Comparison of ENCODE assay signal across 16 mouse cellular contexts in genomic region chr17:17600001-17600400, GRCm38 (mm10). TPM values are rescaled to one million over a fixed set of nuclear protein-coding genes. Genes with fewer than 3 reads are reported as not detected.
DNase-seq lines count a peak whose midpoint lies in the region; ATAC-seq and TF ChIP-seq lines count a peak whose summit lies in the region.
"Had no signal": no experiment of that assay in that cellular context is flagged by ENCODE, and none has a peak within 500 bp of the region (broad histone marks: within the 10 kb centered on the region; RNA-seq: fewer than 3 reads in every experiment).

No protein-coding gene starts in this region.

- no peaks in the 10 kb centered on the region for H3K27me3 ChIP-seq in limb, embryonic 14.5 days (ENCODE audit: control insufficient read depth, insufficient read depth, low read length)
- no peaks in the 10 kb centered on the region for H3K27me3 ChIP-seq in splenic B cell, adult 2 months (ENCODE audit: control insufficient read depth, insufficient read depth, low read length, poor library complexity, severe bottlenecking)
- H3K27me3 ChIP-seq: intestine, embryonic 15.5 days; midbrain, embryonic 12.5 days; neural tube, embryonic 13.5 days had no signal

- H3K4me2 ChIP-seq in limb, embryonic 14.5 days (replicated peaks; ENCODE audit: low read depth, low read length, severe bottlenecking), result no peak overlapping the region
- H3K4me2 ChIP-seq: intestine, embryonic 15.5 days; midbrain, embryonic 12.5 days; neural tube, embryonic 13.5 days had no signal

- no peak for ATAC-seq in limb, embryonic 14.5 days (ENCODE audit: low FRiP score, low read depth)
- ATAC-seq: intestine, embryonic 15.5 days had no signal

- TF ChIP-seq CTCF in gastrocnemius, adult 2 months (IDR thresholded peaks at IDR 0.05), result no peak

- H3K27ac ChIP-seq in gastrocnemius, adult 2 months, result peak overlapping the region; percentile 91
- 0 out of 2 replicates have a peak overlapping the region, but pooled peaks have one; percentile 26 for H3K27ac ChIP-seq in limb, embryonic 14.5 days (replicated peaks; ENCODE audit: low read depth, low read length)
- H3K27ac ChIP-seq: intestine, embryonic 15.5 days; liver, embryonic 14.5 days; midbrain, embryonic 12.5 days; neural tube, embryonic 13.5 days had no signal

- 57% methylated on average over 1 of the region's 1 CpGs for WGBS in limb, embryonic 14.5 days

- H3K4me1 ChIP-seq in limb, embryonic 14.5 days (ENCODE audit: control insufficient read depth, insufficient read depth, low read length), result peaks cover 19% of the 10 kb centered on the region
- H3K4me1 ChIP-seq: intestine, embryonic 15.5 days had no signal

- TF ChIP-seq POLR2A in limb, embryonic 14.5 days (IDR thresholded peaks at IDR 0.05; ENCODE audit: borderline replicate concordance, extremely low read depth, insufficient read depth, insufficient read length), result no peak

- H3K4me3 ChIP-seq in gastrocnemius, adult 2 months, result peak overlapping the region; percentile 61
- H3K4me3 ChIP-seq in limb, embryonic 14.5 days (replicated peaks; ENCODE audit: low read length), result no peak overlapping the region
- H3K4me3 ChIP-seq: erythroblast, embryonic 14.5 days; intestine, embryonic 15.5 days; midbrain, embryonic 12.5 days; neural tube, embryonic 13.5 days had no signal

- H3K9me3 ChIP-seq in limb, embryonic 14.5 days (ENCODE audit: control insufficient read depth, low read length), result no peaks in the 10 kb centered on the region
- H3K9me3 ChIP-seq: intestine, embryonic 15.5 days; midbrain, embryonic 12.5 days; neural tube, embryonic 13.5 days had no signal

- no peak overlapping the region for H3K9ac ChIP-seq in limb, embryonic 14.5 days (ENCODE audit: low read depth, low read length, severe bottlenecking)
- H3K9ac ChIP-seq: intestine, embryonic 15.5 days; liver, embryonic 14.5 days; midbrain, embryonic 12.5 days; neural tube, embryonic 13.5 days had no signal

- intact Hi-C loops in gastrocnemius, adult 2 months (cut with DNase I), result loop anchor here (2.0 kb wide), 1 partner anchor 23 kb away; no protein-coding TSS in a partner anchor
- intact Hi-C loops in gastrocnemius, postnatal 36 days (cut with DNase I), result no loop called here
- intact Hi-C loops in left cerebral cortex, postnatal 14 days (cut with DNase I), result no loop called here

- DNase-seq in gastrocnemius, adult 2 months, result no peak
- no peak for DNase-seq in gastrocnemius, postnatal 36 days
- DNase-seq in thymus, postnatal 0 days (ENCODE audit: low spot score), result peak; percentile 22
- DNase-seq in thymus, postnatal 36 days, result no peak
- no peak for DNase-seq in limb, embryonic 14.5 days (ENCODE audit: low spot score)
- peak; percentile 63 for DNase-seq in splenic B cell, adult 2 months (ENCODE audit: low read depth, low spot score)
- DNase-seq in left cerebral cortex, postnatal 14 days (ENCODE audit: low spot score in 2 of 2), result no peak
- no peak for DNase-seq in urinary bladder, postnatal 4 days (ENCODE audit: low spot score in 2 of 2)
- DNase-seq: adrenal gland, postnatal 36 days; cerebellum, adult 11 months; thymus, adult 18-20 months had no signal

- H3K36me3 ChIP-seq in limb, embryonic 14.5 days (ENCODE audit: control insufficient read depth, insufficient read depth, low read length), result no peaks in the 10 kb centered on the region
- H3K36me3 ChIP-seq in splenic B cell, adult 2 months (ENCODE audit: control insufficient read depth, insufficient read depth, low read length, poor library complexity, severe bottlenecking), result 0 out of 2 replicates have a peak, but pooled peaks cover 2% of the 10 kb centered on the region
- H3K36me3 ChIP-seq: intestine, embryonic 15.5 days; midbrain, embryonic 12.5 days; neural tube, embryonic 13.5 days had no signal

RNA-seq across cellular contexts. Expression of gene Lnpep, which starts 24.8 kb away (rescaled TPM):
- total RNA-seq in gastrocnemius, adult 2 months (2021), result 10 to 100 TPM; 65.3 to 77.3 TPM
- total RNA-seq in gastrocnemius, postnatal 36 days (2021), result 10 to 100 TPM; 54.3 to 80.5 TPM
- 11.6 and 17.9 TPM in 2 replicates for polyA plus RNA-seq in thymus, postnatal 0 days (2015; fragmentation: Nextera tagmentation; extraction: Ambion mirVana)
- 14.0 and 15.1 TPM in 2 replicates for polyA plus RNA-seq in limb, embryonic 14.5 days (2012; rRNA removed)
- 10.5 and 11.8 TPM in 2 replicates for polyA plus RNA-seq in limb, embryonic 14.5 days (2014; fragmentation: Nextera tagmentation; extraction: Ambion mirVana)
- total RNA-seq in left cerebral cortex, postnatal 14 days (2021), result 10 to 100 TPM; 71.8 to 88.7 TPM

Comparison
In these comparisons a context has a peak if more than half of its experiments do, and no peak if none do; other contexts are left out.
1. DNase-seq: peak in thymus, postnatal 0 days (single experiment) and splenic B cell, adult 2 months (single experiment); none in gastrocnemius, adult 2 months (single experiment), gastrocnemius, postnatal 36 days (0 of 2), thymus, postnatal 36 days (0 of 2), limb, embryonic 14.5 days (single experiment), left cerebral cortex, postnatal 14 days (0 of 2) and urinary bladder, postnatal 4 days (0 of 2).